Mouse (Mus musculus) spleen, adult 12 weeks (tissue): Measurements from ENCODE around the gene Gm5152.
"Not testable (repeated sequence)": the region's sequence is repeated elsewhere in the genome, so short reads cannot be mapped to it uniquely, and the experiment has no call there.

ENCODE experiments used
- DNase-seq: peaks from one replicate; pipeline ENCODE4 v3.0.0; 2022; ENCODE audit warnings: low spot score

Gm5152 gene

DNA sequence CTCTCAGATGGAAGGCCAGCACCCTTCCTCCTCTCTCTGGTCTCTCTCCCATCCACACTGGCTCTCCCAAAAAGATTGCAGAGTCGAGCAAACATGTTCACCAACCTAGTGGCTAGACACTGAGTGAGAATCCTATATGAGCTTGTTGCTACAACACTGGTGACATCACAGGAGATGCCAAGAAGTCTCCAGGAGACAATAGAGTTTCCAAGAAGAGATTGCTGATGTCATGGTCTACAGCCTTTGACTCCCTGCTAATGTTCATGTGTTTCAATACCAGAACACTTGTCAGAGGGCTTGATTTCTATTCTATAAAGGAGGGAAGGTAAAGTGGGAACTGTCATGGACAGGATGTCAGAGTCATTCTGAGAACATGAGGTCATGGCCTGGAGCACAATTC, at the start of gene Gm5152:
Gene Gm5152, minus strand, starts transcription at position 101 of the 400 bp plus-strand sequence.
- DNase-seq: not testable (repeated sequence)

DNA sequence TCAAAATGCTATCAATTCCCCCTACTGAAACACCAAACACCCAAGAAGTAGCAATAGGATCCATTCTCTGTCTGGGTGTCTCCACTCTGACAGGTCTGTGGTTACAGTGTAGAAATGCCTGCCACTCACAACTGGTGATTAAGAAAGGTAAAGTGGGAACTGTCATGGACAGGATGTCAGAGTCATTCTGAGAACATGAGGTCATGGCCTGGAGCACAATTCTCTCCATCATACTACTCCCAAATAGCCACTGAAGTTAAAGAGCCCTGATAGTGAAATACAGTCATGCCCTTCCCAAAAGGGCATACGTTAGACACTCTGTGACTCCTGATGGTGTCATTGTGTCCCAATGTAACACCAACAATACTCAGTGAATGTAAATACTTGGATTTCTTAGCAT, 8.4 kb upstream of the Gm5152 start:
- not testable (repeated sequence) for DNase-seq

DNA sequence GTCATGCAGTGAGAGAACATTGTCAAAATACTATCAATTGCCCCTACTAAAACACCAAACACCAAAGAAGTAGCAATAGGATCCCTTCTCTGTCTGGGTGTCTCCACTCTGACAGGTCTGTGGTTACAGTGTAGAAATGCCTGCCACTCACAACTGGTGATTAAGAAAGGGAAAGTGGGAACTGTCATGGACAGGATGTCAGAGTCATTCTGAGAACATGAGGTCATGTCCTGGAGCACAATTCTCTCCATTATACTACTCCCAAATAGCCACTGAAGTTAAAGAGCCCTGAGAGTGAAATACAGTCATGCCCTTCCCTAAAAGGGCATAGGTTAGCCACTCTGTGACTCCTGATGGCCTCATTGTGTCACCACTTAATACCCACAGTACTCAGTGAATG, 556 bp downstream of the Gm5152 start:
- DNase-seq: not testable (repeated sequence)

DNA sequence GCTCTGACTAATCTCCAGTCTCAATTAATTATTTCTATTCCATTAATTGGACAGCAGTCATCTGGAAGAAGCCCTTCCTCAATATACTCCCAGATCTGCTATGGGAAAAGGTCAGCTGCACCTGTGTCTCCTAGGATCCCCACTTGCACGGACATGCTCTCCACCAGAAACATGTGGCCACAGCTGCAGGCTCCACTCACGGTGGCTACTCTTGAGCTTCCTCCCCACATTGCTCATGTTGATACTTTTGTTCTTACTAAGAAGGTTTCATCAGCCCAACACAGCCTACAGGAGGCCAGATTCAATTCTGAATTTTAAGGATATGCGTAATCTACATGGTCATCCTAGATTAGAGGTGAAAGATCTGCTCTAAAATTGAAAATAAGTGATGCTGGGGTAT, 5.9 kb downstream of the Gm5152 start:
- DNase-seq: not testable (repeated sequence)

DNA sequence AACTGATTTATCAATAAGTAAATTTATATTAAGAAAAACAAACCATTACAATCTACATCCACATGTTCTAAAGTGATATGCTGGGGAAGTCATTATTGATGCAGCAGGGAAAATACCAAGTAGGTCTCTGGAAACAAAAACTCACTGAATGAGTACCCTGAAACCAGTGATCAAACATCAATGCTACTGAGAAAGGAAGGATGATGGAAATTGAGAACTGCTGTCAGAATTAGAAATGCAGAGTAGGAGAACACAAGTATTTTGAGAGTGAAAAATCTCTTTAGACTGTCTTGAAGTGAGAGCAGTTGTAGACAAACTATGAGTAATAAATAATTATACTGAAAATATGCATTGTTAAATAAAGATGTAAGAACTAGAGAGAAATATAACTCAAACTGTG, 26.0 kb downstream of the Gm5152 start:
- DNase-seq: no peak

DNA sequence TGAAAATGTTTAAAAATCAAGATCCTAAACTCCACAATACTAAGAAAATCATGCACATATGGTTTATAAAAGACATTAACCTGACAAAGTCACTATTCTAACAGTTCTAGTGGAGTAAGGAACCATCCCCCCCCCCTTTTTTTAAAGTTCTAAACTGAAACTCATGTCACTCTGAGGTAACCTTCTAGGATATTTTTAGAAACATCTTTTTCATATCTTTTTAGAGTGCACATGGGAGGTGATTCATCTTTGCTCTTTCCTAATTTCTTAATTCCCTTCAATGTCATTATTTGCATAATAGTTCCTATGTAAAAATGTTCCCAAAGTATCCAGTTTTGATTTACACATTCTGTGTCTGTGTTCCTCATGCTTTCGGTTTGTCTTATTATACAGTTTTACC, 43.3 kb downstream of the Gm5152 start:
- DNase-seq: no peak

DNA sequence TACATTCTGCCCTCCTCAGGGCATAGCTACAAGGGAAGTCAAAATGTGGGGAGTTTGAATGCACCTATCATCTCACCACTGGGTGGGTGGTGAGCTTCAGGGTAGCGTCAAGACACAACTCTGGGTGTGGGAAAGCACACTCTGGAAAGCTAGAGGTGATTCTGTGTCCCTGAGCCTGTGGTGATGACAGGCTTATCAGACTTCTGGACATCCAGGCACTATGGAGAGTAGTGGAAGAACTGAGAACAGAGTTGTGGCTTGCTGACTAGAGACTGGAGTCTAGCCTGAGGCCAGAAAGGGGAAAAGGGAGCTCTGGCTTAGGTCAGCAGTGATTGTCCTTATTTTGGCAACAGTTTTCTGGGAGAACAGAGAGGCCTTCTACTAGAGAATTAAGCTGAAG, 49.4 kb downstream of the Gm5152 start:
- DNase-seq: no peak
